Mouse (Mus musculus) left cerebral cortex, postnatal 4 days (tissue): ENCODE data around the gene Entpd7. TPM values are rescaled to one million over a fixed set of nuclear protein-coding genes. Genes with fewer than 3 reads are reported as not detected.

ENCODE experiments used
- DNase-seq: peaks from one replicate; pipeline ENCODE4 v3.0.0-alpha.2; 2022
- intact Hi-C: fragments of 180-260 bp; cut with DNase I; formaldehyde crosslinking; loops from one replicate; pipeline ENCODE4 v1.15.1; 2025
- total RNA-seq, 2 experiments: library from RNA; stranded (reverse); gene quantifications; 2 replicates each; pipeline ENCODE4 v1.2.3; 2021

Gene Entpd7
- total RNA-seq, 2 experiments from 2014 or later = 26.2 to 26.3 TPM

GRCm38 (mm10) chr19:43720061-43720460 lies 30.6 kb downstream of the Entpd7 start:
- intact Hi-C loops = no loop called here
- DNase-seq = no peak

- DNase-seq = no peak
- intact Hi-C loops = no loop called here
These were observed 33.4 kb downstream of the Entpd7 start for GRCm38 (mm10) chr19:43722891-43723290.

DNA sequence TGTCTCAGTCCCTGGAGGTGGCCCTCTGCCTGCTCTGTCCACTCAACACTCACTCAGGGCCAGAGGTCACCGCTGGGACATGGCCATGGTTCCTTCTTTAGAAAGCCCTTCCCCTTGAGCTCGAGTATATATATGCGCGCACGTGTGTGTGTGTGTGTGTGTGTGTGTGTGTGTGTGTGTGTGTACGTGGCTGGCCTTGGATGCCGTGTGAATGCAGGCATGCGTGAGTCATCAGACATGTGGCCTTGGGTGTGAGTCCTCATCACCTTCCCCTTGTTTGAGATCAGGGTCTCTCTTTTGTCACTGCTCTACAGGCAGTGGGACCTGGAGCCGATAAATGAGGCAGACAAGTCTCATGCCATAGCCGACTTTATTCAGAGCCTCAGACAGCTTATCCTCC lies 34.0 kb downstream of the Entpd7 start:
- intact Hi-C loops = no loop called here
- no peak for DNase-seq

GRCm38 (mm10) chr19:43724194-43724593 lies 34.7 kb downstream of the Entpd7 start:
- intact Hi-C loops = no loop called here
- no peak for DNase-seq

GRCm38 (mm10) chr19:43724821-43725220 lies 35.3 kb downstream of the Entpd7 start:
- intact Hi-C loops = no loop called here
- DNase-seq = no peak

GRCm38 (mm10) chr19:43726510-43727146 lies 37.2 kb downstream of the Entpd7 start:
- intact Hi-C loops = no loop called here
- DNase-seq = no peak

GRCm38 (mm10) chr19:43729296-43730036 lies 40.0 kb downstream of the Entpd7 start:
- intact Hi-C loops = loop anchor here (10.0 kb wide), 1 partner anchor 365 kb away; no protein-coding TSS in a partner anchor

GRCm38 (mm10) chr19:43730037-43730428 lies 40.6 kb downstream of the Entpd7 start:
- DNase-seq = no peak
- intact Hi-C loops = loop anchor here (10.0 kb wide), 1 partner anchor 365 kb away; no protein-coding TSS in a partner anchor

More at GRCm38 (mm10) chr19:43729296-43730036, 40.0 kb downstream of the Entpd7 start:
- DNase-seq = no peak

DNA sequence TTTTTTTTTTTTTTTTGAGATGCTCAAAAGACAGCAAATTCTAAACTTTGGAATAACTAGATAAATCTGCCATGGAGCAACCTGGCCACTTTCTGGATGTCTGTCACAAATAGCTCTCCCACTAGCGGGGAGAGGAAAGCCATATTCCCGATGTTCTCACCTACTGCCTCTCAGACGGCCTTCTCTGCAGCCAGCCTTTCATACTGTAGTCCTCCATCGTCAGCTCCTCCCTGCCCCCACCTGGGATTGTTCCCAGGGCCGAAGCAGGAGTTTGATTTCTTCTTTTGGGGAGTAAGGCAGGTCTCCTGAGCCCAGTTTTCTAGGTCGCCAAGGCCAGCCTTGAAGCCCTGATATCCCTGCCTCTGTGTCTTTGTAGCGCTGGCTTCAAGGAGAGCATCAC lies 41.7 kb downstream of the Entpd7 start:
- DNase-seq = no peak
- intact Hi-C loops = loop anchor here (10.0 kb wide), 1 partner anchor 364 kb away; no protein-coding TSS in a partner anchor

- intact Hi-C loops = loop anchor here (10.0 kb wide), 1 partner anchor 356 kb away; no protein-coding TSS in a partner anchor
- DNase-seq = no peak
These were observed 48.9 kb downstream of the Entpd7 start for GRCm38 (mm10) chr19:43738409-43738808.

GRCm38 (mm10) chr19:43743401-43743800 lies 53.9 kb downstream of the Entpd7 start:
- no peak for DNase-seq
- intact Hi-C loops = no loop called here

GRCm38 (mm10) chr19:43745740-43746139 lies 56.3 kb downstream of the Entpd7 start:
- intact Hi-C loops = no loop called here
- no peak for DNase-seq

DNA sequence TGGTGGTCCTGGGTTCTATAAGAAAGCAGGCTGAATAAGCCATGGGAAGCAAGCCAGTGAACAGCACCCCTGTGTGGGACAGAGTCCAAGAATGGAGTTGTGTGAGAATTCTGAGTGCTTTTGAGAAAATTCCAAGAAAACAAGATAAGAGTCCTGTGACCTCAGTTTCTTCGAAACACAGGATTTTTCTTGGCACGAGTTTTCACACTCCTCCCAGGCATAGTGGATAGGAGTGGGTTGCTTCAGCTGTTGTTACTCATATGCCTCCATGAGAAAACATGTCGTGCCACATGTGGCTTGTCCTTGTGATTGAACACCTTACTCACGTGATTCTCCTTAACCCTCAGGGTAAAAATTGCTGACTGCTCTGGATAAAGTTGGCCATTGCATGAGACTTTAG lies 58.4 kb downstream of the Entpd7 start:
- intact Hi-C loops = no loop called here
- DNase-seq = no peak

GRCm38 (mm10) chr19:43750008-43750407 lies 60.5 kb downstream of the Entpd7 start:
- intact Hi-C loops = no loop called here
- no peak for DNase-seq

DNA sequence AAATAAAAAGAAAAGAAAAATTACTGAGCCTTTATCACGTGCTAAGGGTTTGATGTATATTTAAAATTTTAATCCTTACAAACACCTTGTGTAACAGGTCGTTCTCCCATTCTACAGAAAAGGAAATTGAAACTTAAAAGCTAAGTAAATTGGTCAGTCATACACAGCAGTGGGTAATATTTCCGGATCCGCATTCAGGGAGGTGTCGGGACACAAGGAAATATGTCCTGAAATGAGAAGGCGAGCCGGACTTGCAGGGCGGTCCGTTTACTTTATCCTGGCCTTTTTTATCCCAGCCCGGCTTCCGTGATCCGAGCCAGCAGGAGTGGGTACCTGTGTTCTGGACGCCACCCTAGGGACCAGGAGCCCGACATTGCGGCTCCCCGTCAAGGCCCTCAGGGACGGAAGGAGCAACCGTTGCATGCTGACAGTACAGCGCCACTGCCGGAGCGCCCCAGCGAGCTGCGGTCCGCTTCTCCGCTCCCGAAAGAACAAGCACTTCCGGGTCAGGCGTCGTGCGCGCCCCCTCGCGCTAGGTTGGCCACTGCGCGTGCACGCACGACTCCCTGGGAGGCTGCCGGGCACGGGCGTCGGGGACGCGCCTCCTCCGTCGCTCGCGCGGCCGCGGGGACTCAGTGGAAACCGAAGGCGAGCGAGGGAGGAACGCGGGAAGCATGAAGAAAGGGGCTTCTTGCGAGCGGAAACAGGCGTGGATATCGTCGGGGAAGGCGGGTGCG lies 63.2 kb downstream of the Entpd7 start, which contains the start of the genes Cutc and Cox15:
Gene Cutc, plus strand, starts transcription at position 508 of the 737 bp plus-strand sequence.
Gene Cox15, minus strand, starts transcription at position 512 of the 737 bp plus-strand sequence.
- peak; percentile 97 for DNase-seq
- intact Hi-C loops = no loop called here

DNA sequence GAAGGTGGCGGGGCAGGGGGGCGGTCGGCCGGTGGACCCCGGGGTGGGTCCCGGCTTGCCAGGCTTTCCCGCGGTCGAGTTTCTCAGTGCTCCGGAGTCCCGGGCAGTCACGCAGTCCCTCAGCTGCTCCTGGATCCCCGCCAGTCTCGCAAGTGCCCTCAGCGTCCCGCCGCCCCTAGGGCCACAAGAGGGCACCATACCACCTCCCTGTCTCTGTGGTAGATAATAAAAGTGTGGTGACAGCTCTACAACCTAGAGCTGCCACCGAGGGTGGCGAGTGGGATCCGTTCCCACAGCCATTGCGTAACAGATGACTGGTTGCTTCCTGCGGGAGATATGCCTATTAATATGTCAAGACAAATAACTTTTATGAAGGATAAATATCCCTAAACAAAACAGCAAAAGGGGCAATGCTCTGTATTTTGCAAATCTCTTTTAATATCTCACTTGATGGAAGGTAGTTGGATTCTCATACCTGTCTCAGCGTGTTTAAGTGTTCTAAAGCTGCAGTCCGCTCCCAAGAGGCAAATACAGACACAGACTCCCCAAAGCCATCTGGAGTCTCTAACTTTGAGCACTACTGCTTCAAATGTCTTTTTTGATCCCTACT lies 63.9 kb downstream of the Entpd7 start:
- DNase-seq = peak; percentile 91
- intact Hi-C loops = no loop called here

- intact Hi-C loops = no loop called here
- DNase-seq = no peak
These were observed 64.8 kb downstream of the Entpd7 start for GRCm38 (mm10) chr19:43754237-43754636.

DNA sequence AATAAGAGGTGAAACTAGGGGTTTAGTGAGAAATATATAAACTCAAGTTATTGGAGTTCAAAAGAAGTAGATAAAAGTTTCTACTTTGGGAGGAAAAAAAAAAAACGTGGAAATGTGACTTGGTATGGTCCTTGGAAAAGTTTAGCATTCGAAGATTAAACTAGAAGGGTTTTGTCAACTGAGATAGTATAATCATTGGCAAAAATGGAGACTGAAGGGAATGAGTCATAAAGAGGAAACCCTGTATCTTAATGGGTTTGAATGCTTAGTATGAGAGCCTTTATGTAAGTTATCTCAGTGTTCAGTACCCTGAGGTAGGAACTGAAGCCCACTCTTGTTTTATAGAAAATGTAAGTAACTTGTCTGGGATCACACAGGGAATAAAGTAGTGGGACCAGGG lies 65.4 kb downstream of the Entpd7 start:
- intact Hi-C loops = no loop called here
- DNase-seq = no peak

- peak; percentile 69 for DNase-seq
- intact Hi-C loops = no loop called here
These were observed 71.0 kb downstream of the Entpd7 start for GRCm38 (mm10) chr19:43760504-43760903.

GRCm38 (mm10) chr19:43761543-43762256 lies 72.2 kb downstream of the Entpd7 start:
- intact Hi-C loops = no loop called here
- DNase-seq = no peak
